Mouse (Mus musculus) adipocyte (in vitro differentiated cells): Measurements from ENCODE around the gene Pnpla5.
"Not testable (repeated sequence)": the region's sequence is repeated elsewhere in the genome, so short reads cannot be mapped to it uniquely, and the experiment has no call there.

Experiments
- DNase-seq: peaks from one replicate; pipeline ENCODE4 v3.0.0-alpha.2; 2016; ENCODE audit warnings: low spot score

Pnpla5 gene

DNA sequence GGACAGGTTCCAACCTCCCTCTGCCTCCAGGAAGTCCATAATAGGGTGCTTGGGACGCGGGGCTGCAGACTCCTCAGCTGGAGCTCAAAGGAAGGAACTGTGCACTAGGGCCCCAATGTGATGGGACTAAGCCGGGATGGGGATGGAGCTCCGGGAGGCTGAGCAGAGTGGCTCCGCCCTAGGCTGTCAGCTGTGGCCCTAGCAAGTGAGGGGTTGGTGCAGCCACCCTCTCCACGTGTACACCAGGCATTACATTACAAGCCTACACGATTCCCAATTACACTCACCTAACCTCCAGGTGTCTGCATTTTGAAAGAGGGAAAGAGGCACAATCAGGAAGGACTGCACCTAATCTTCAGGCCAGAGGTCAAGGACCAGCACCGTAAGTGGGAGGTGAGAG is at the start of gene Pnpla5:
Pnpla5 (minus strand) TSS at position 101 of the 400 bp plus-strand sequence.
- no peak for DNase-seq

DNA sequence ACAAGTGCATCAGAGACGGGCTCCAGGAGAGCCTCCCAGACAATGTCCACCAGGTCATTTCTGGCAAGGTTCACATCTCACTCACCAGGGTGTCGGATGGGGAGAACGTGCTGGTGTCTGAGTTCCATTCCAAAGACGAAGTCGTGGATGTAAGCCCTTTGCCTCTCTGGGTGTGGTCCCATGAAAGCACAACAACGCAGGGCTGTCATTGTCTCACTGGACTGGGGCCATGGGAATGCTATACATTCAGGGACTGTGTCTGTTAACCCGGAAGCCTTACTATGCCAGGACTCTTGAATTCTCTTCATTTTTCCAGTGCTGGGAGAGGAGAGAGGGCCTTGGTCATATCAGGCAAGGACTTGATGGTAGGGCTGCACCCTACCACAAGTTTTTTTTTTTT is 48.2 kb upstream of the Pnpla5 start:
- DNase-seq = no peak

DNA sequence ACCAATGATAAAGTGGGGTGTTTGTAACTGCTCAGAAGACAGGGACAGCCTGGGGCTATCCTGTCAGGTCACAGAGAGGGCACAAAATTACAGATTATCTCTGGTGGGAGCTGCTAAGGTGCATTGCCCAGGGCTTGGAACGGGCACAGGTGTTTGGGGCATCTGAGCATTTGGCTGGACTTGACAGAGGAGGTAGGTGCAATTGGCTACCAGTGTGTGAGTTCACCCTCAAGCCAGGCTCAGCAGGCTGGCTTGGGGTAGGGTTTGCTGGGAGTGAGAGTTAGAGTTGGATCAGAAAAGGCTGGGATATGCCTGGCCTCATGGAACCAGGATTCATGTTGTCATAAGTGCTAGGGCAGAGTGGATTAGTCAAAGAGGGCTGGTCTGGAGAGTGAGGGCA is 46.5 kb upstream of the Pnpla5 start:
- no peak for DNase-seq

DNA sequence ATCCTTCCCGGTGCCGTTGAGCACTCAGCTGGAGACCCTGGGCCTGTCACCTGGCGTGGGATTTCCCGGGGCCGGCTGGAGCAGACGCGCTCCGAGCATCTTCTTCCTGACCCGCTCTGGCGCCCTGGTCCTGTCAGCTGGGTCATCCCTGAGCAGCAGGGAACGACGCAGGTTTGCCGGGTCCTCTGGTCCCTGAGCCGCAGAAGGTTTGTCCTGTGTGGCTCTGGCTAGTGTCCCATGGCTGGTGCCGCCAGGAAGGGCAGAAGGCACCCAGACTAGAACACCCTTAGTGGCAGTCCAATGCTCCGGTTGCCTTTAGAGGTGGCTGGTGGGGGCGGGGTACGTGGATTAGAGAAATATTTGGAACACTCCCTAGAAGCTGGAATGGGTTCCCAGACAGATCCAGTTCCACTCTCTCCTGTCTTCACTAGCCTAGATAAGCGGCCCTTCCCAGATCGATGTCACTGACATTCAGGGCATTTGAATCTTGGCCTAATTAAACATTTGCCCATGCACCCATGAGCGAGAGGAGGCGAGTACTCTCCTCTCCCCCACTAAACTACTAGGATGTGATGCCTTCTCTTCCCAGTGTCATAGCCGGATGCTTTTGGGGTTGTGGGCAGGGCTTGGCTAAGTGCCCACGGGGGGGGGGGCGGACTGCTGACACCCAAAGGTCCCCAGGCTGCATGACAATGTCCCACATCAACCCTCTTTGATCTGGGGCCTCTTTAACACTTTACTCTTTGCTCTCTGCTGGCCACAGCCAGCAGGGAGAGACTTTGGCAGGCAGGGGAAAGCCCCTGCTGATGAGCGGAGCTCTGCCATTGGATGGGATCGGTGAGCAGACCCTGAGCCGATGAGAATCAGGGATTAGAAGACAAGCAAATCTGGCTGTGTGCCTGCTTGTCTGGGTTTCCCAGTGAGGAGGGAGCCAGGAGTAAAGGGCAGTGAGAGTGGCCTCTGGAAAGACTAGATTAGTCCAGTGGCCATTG is 45.5 kb upstream of the Pnpla5 start:
- DNase-seq = no peak

DNA sequence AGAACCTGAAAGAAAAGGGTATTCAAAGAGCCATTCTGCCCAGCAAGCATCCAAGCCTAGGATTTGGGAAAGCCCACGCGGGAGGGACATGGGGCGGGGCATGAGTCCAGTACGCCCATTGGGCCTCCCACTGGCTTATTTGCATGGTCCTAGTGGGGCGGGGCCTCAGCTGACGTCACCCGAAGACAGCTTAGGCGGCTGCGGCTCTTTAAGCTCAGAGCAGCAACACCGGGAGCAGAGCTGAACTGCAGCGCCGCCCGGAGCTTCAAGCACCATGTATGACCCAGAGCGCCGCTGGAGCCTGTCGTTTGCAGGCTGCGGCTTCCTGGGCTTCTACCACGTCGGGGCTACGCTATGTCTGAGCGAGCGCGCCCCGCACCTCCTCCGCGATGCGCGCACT is 44.6 kb upstream of the Pnpla5 start, which contains the start of gene Pnpla3:
Pnpla3 (plus strand) TSS at position 238 of the 400 bp plus-strand sequence.
- no peak for DNase-seq

DNA sequence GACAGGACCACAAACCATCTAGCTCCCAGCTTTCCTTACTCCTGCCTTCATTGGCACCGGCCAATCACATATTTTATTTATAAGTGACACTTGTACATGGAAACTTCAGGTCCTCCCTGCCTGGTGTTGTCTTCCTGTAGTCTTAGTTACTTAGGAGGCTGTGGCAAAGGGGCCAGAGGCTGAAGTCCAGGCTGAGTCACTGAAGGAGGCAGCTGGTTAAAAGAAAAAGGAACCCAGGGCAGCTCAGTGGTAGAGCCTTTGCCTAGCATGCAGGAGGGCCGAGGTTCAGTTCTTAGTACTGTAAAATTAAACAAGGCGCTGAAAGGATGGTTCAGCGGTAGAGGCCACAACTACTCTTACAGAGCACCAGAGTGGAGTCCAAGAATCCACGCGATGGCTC is 43.8 kb upstream of the Pnpla5 start:
- peak; percentile 13 for DNase-seq

DNA sequence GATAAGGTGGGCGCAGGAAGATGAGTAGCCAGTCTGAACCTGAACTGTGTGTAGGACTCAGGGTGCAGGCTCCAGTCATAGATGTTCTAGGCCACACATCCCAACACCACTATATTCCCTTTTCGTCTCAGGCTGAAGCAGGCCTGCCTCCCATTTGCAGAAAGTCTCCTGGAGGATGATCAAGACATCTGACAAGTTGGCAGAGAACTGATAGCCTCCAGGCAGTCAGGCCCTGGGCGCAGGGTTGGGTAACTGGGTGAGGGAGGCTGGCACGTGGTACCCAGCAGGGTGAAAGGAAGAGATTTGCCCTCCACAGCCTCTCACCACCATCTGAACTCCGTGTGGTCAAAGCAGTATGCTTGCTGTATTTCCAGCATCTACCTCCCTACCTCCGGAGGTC is 38.9 kb upstream of the Pnpla5 start:
- peak; percentile 61 for DNase-seq

DNA sequence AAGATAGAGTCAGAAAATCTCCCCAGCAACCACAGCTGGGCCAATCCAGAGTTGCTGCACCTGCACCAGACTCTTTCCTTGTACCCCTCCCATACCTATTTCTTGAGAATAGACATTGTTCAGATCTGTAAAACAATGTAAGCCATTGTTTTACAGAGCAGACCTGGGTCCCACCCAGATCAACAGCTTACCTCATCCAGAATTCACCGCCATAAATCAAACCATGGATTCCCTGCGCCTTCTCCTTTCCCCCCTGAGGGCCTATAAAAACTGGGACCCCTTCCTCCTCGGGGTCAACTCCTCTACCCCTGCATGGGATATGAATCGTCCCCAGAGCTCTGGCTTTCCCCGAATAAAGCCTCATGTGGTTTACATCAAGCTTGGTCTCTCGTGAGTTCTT is 34.6 kb upstream of the Pnpla5 start:
- not testable (repeated sequence) for DNase-seq

DNA sequence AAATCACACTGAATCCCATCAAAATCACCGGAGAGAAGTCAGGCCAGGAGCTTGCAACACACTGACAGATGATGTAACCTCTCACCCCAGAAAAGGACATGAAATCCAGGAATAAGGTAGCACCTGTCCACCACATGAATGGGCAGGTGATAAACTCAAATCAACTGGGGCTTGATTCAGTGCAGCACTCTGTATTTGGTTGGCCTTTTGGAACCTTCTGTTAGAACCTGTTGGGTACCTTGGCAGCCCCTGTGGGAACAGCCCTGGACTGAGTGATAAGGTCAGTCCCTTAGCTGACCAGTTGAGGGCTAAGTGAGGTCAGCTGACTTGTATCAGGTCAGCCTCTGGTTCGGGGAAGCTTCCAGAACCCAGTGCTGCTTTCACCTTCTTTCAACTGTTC is 33.2 kb upstream of the Pnpla5 start:
- DNase-seq = no peak

DNA sequence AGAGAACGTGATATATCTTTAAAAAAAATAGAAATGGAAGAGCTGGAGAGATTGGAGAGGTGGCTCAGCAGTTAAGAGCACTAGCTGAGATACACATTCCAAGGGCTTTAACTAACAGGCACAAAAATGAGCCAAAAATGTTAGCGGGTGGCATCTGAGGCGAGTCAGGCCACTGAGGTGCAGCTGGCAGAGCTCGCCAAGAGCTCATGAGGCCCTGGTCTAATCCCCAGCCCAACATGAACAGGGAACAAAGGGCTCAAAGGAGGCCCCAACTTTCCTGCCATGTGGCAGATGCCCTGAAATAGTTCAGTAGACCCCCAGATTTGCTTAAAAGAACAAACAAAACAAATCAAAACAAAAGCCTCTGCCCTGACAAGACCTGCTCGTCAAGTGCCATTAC is 18.0 kb upstream of the Pnpla5 start:
- no peak for DNase-seq

DNA sequence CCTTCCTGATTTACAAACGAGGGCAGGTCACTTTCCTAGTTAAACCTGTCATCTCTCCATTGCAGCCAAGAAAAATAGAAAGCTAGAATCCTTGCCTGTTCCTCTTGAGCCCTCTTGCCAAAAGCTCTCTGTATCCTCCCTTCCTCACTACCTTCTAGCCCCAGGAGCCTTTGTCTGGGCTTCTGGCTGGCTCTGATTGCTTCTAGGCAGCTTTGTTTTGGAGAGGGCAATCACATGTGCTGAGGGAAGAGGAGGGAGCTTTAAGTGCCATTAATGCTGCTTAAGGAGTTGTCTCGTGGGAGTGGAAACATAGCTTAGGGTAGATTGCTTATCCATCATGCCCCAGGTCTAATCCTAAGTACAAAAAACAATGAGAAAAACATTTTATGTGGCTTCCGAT is 17.1 kb upstream of the Pnpla5 start:
- DNase-seq = no peak

DNA sequence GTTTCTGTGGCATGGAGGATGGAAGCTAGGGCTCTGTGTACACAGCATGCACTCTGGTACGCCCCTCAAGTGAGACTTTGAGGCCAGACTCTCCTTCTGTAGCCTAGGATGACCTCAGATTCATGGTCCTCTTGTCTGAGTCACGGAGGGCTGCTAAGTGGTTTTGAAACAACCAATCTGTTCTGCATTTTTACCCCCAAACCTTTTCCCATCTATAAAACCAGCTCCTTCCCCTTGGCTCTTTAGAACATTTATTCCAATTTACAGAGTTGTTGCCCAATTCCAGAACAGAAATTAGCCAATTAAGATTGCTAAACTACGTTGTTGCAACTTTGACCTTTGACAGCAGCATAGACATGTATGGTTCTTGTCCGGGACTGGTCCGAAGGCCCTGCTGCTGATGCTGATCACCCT is 16.6 kb upstream of the Pnpla5 start:
- peak; percentile 44 for DNase-seq

DNA sequence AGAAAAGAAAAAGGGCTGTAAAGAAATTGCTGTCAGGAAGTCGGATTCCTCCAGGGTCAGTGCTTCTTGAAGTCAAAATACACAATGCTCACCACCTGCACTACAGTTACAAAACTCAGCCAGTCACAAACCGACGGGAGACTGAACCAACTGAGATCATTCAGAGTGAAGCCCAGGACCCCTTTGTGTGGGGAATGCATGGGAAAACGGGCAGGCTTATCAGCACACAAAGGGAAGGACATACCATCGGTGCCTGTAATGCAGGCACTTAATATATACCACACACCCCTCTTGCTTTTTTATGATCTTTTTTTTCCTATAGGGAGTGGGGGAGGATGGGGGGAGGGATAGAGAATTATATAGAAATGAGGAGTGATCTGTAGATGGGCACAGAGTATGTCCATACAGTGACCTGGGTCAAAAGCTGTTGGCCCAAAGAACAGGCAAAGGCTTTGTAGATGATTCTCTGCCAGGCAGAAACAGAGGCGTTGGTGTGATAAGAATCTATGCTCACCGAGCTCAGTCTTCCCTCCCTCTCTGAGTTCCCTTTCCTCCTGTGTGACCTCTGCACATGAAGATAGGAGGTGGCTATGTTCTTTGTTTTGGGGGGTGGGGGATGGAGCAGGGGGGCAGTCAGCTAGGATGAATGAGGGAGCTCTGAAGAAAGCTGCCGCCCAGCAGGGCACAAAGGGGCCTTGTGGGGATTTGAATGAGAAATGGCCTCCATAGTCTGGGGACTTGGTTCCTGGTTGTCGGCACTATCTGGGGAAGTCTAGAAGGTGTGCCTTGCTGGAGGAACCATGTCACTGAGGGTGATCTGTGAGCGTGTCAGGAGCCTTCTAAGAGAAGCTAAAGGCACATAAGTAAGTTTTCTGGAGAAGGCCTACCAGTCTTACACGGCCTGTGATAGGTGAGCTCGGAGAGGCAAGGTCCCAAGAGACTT is 13.8 kb upstream of the Pnpla5 start:
- no peak for DNase-seq

DNA sequence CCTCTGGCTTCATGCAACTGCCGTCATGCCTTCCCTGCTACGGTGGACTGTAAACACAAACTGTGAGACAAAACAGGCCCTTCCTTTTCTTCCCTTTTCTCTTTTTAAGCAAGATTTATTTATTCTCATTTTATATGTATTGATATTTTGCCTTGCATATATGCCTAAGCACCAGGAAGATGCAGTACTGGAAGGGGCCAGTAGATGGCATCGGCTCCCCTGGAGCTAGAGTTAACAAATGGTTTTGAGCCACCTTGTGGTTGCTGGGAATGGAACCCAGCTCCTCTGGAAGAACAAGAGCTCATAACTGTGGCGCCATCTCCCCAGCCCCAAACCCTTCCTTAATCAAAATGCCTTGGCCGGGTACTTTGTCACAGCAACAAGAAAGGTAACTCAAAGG is 12.5 kb upstream of the Pnpla5 start:
- DNase-seq = peak; percentile 31

DNA sequence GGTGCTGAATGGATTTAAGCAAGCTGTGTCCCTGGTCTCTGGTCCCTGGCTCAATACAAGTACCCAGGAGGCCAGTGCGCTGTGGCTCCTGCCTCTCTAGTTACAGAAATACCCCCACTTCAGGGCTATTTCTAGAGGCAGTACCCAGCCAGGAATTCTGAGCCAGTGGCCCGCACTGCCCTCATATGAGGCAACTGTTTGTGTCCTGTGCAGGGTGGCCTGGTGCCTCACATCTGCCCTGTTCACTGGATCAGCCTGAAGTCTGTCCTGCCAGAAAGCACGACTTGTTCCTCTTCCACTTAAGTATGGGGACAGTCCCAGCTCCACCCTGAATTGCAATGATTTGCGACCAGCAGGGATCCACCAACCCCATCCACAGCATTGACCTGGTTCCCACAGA is 10.5 kb upstream of the Pnpla5 start:
- DNase-seq = peak; percentile 54

DNA sequence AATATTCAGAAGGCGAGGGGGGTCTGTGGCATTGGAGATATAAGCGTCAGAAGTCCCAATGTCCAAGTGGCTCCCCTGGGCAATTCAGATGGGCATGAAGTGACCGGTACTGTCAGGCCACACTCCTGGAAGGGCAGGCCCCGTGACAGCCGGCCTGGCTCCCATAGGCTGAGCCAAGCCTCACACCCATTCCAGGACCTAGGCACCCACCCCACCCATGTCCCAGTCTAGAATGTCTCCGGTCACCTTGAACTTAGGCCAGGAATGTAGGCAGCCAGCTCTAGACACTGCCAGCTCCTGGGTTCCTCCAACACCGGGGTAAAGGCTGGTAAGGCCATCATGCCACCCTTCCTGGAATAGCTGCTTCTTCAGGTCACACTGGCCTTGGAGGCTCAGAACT is 9.0 kb upstream of the Pnpla5 start:
- peak; percentile 12 for DNase-seq

DNA sequence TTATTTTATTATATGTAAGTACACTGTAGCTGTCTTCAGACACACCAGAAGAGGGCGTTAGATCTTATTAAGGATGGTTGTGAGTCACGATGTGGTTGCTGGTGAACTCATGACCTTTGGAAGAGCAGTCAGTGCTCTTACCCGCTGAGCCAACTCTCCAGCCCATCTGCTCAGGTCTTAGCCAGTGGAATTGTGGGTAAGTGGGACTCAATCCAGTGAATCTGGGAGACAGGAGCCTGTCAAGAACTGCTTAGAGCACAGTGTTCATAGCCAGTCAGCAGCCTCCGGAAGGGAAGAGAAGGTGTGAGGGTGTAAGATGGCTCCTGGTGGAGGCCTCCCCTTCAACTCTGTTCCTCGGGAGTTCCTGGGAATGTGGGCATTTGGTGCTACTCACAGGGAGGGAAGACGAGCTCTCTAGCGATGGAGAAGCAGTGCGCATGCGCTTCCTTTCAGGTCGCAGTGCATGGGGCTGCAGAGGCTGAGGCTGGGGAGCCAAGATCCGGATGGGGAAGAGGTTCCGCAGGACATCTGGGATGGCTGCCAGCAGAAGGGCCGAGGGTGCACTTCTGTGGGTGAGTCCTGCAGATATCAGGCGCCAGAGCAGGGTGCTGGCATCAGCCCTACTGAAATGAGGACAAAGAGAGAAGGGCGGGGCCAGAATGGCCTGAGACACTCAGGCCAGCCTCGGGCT is 8.3 kb upstream of the Pnpla5 start:
- DNase-seq = peak; percentile 73

DNA sequence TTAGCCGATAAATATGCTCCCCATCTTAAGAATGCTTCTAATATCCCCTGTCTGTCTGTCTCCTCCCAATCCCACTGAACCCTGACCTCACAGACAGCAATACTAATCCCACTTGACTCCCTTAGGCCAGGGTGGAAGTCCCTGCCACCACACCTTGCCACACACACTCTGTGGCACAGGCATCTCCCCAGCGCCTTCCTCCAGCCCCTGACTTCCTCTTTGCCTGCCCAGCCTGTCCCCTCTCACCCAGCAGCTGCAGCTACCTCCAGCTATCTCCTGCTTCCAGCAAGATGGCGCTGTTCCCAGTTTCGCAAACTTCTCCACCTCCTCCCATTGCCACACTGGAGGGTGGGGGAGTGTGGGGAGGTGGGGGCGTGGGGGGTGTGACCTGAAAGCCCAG is 3.9 kb upstream of the Pnpla5 start:
- DNase-seq = peak; percentile 40

DNA sequence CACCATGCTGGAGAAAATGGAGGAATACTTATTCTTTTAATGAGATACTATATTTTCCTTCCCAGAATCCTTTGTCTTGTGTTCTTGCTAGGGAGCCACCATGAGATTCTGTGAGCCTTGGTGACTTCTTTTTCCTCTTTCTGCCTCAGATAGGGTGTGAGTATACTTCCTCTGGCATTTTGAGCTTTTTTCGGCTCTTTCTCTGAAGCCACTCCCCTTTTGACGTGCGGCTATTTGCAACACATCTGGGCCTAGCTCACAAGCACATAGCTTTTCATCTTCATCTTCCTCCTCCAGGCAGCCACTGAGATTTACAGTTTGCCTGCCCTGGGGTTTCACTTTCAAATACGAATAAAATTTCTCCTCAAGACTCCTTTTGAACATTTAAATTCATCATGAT is 3.5 kb upstream of the Pnpla5 start:
- DNase-seq = no peak

DNA sequence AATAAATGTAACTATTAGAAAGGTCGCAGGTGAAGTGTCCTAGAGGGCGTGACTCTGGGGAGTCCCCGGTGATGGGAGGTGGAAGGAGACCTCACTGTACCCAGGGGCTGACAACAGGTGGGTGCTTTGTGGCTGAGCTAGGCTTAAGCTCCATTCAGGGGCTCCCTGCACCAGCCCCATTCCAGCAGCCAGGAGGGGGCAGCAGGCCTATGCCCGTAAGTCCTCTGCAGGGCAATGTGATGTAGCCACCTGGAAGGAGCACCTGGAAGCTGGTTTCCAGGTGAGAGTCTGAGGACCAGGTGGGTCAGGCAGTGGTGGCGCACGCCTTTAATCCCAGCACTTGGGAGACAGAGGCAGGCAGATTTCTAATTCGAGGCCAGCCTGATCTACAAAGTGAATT is 1.1 kb upstream of the Pnpla5 start:
- DNase-seq = no peak

DNA sequence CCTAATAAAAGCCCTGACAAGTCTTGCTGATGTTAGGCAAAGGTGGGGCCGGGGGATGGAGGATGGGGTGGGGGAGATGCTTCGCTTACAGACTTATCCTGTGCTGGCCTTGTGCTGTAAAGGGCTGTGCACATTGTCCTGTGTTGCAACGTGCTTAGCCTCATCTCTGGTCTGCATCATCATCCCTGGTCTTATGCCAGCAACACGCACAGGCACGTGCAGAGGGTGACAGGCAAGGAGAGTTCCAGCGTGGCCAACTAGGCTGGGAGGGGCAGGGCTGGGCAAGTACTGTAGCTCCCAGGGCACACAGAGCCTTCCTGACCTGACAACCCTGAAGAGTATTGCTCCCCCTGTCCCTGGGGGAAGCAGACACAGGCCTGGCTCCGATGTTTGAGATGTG is 1.9 kb downstream of the Pnpla5 start:
- DNase-seq = no peak

DNA sequence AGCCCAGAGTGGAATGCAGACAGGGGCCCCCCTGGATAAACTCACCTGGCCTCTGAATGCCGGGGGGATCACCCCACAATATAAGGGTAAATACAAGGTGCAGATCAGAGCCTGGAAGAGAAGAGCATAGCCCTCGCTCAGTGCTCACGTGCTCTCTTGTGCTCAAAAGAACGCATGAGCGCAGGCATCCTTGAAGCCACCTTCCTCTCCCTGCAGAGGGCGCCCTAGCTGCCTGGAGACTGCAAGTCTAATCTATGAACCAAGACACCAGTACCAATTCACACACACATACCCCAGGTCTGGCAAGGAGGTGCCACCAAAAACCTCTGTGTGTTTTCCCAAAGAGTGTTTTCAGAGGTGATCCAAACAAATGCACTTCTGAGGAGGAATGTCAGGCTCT is 2.4 kb downstream of the Pnpla5 start:
- no peak for DNase-seq
